Mouse (Mus musculus) lung, adult 2 months (tissue): ENCODE data around the gene Spata46.
A peak's percentile ranks its signal among the peaks of the same experiment; 100 is the strongest.

ENCODE experiments used
- CTCF ChIP-seq: fragments of 200-500 bp; IDR thresholded peaks from 2 replicates; pipeline ENCODE4 v1.5.1; 2011; ENCODE audit warnings: mild to moderate bottlenecking, low read length, control low read depth; ENCODE audit not compliant: insufficient read depth
- POLR2A ChIP-seq: fragments of 200-500 bp; IDR thresholded peaks from 2 replicates; pipeline ENCODE4 v1.6.1; 2011; ENCODE audit warnings: low read depth, mild to moderate bottlenecking, control low read depth, low read length, borderline replicate concordance; ENCODE audit errors: extremely low read depth

DNA sequence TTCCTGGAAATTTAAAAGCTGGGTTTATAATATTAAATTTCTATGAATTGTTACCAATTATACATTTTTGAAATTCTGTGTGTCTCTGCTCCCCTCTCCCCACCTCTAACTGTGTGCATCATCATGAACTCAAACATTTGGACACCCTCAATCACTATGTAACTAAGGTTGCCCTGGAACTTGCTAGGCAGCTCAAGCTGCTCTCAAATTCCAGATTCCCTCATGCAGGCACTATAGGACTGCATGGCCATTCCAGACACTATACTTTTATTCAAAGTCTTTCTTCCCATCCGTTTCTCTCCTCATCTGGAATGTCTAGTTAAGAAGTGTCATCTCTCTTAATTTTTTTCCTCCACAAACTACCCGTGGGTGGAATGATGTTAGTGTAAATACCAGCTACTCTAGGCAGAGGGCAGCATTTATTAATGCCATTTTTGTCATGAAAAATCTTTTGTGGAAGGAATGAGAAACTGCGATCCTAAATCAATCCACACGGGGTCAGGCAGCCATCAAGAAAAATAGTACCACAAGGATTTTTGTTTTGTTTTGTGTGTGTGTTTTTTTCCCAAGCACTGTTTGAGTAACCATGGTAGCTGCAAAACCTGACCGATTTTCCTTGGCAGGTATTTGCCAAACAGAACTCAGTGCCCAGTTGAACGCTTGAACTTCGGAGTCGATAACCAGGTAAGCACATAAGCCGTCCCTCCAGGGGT is 16.2 kb upstream of the Spata46 start:
- TF ChIP-seq POLR2A, result no peak
- TF ChIP-seq CTCF, result peak; percentile 24; the same call in 1 of the 2 replicates
